Mouse (Mus musculus): ENCODE data around the gene Actb. TPM values are rescaled to one million over a fixed set of nuclear protein-coding genes. Genes with fewer than 3 reads are reported as not detected.
"Not testable (repeated sequence)": the region's sequence is repeated elsewhere in the genome, so short reads cannot be mapped to it uniquely, and the experiment has no call there.

Actb gene
- total RNA-seq, 4 experiments from 2014 or later = 3,015 to 3,481 (median 3,228) TPM

DNA sequence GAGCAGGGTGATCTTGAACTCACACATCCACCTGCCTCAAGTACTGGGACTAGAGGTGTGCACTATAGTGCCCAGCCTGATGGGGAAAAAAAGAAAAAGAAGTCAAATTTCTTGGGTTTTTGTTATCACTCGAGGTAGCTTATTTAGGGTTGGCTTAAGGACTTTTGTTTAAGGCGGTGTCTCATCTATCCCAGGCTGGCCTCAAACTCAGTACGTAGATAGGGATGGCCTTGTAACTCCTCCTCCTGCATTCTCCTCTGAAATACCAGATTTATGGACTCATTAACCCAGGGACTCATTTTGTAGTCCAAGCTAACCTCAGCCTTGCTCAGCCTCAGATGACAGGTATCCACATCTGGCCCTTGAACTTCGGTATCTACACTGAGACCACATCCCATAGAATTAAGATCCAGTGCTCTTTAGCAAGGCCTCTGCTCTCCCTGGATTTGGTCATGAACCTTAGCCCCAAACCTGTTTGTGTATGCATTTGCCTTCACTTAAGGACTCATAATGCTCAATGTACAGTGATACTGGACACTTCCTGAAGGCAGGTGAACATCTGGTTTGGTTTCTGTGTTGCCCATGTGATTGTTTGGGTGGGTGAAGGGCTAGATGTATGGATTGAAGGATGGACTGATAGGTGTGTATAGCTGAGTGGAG is 4.6 kb downstream of the Actb start:
- no peak for DNase-seq

DNA sequence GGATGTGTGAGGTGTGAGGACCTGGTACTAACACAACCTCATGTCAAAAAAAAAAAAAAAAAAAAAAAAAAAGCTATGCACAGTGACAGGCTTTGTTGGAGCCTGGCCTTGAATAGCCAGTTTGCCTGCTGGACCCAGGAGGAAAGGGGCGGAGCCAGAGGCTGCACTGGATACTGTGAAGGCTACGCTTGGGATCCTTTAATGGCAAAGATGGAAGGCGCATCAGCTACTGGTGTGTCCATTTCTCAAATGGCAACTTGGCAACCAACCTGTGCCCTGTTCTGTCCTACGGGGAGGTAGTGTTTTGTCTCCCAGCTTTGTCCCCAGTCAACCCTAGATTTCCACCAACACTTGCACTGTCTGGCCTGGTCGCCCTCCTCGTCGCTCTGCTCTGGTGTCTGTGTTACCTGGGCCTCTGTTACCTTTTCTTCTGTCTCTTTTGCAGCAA is 5.2 kb downstream of the Actb start:
- DNase-seq = no peak

DNA sequence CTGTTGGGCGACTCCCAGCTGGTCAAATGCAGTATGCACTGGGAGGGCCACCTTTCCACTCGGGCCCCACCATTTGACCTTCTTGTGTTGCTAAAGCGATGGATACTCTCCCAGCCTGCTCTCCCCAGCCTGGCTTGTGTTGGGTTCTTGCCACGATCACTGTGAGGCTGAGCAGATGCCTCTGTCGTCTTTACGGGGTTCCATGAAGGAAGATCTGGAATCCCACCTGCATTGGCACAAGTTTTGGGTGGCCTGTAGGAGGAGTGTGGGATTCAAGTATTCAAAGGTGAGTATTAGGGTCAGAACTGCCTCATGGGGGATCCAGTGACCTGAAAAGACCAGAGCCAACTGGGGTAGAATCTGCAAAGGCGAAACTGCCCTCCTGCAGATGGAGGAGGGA is 5.9 kb downstream of the Actb start:
- no peak for DNase-seq

DNA sequence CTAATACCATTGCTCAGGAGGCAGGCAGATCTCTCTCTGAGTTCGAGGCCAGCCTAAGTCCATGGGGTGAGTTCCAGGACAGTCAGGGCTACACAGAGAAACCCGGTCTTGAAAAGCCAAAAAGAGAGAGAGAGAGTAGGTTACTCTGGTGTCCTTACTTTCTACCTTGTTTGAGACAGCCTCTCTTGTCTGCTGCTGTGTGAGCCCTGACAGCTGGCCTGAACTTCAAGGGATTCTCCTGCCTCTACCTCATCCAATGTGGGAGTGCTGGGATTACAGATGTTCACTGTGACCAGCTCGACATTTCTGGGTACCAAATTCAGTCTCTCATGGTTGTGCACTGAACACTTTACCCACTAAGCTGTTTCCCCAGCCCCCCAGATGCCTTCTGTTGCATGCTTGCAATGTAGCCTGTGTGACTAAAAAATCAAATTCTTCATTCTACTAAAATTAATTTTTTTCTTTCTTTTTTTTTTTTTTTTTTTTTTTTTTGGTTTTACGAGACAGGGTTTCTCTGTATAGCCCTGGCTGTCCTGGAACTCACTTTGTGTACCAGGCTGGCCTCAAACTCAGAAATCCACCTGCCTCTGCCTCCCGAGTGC is 6.5 kb downstream of the Actb start:
- DNase-seq = no peak

DNA sequence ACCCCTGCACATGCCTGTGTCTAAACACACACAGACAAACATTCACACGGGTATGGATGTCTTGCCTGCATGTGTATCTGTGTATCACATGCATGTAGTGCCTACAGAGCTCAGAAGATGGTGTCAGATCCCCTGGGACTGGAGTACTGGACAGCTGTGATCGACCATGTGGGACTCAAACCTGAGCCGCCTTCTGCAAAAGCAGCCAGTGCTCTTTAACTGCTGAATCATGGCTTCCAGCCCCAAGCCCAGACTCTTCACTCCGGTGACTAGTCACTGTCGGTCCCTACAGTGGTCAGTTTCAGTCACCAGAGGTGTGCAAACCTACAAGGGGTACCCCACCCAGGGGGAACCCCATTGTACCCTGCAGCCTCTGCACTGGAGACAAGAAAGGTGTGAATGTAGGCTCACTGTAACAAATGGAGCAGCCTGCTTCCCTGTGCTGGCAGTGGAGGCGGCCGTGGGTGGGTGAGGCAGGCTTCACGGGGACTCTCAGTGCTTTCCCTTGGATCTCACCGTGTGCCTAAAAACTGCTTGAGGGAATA is 7.4 kb downstream of the Actb start:
- DNase-seq = no peak

DNA sequence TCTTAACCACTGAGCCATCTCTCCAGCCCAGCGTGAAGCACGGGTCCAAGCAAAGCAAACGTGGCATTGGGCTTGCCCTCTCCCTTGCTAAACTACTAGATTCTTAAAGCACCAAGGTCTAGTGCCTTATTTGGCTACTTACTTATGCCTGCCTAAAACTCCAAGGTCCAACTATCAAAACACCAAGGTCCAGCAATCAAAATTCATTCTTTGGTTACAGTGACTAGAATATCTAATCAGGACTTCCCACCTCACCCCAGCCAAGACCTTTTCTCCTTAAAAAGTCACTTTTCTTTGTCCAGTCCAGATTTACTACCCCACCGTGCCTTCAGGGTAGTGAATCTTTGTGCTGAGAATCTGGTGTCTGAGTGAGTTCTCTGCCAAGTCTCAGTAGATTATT is 8.2 kb downstream of the Actb start:
- no peak for DNase-seq

DNA sequence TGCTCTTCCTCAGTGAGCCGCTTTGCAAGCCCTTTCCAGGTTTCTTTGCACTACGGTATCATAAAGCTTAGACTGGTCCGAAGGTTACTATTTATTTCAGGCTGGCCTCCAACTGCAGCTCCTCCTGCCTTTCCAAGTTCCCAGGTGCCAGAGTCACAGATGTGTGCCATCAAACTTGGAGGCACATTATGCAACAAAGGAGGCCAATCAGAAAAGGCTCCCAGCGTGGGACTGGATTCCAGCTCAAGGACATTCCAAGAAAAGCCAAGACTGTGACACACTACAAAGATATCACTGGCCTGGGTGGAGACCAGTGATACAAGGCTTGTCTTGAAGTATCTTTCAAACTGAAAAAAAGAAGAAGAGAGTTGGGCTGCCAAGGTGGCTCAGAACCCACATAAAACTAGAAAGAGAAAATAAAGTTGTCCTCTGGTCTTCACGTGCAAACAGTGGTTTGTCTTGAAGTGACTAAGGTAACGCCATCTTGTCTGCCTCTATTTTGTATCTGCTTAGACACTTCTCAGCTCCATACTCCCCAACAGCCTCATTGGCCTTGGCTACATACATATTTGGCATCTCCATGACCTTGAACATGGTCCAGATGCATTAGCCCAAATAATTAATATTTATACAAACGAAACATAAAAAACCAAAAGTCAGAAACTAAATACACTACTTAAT is 8.8 kb downstream of the Actb start:
- no peak for DNase-seq

DNA sequence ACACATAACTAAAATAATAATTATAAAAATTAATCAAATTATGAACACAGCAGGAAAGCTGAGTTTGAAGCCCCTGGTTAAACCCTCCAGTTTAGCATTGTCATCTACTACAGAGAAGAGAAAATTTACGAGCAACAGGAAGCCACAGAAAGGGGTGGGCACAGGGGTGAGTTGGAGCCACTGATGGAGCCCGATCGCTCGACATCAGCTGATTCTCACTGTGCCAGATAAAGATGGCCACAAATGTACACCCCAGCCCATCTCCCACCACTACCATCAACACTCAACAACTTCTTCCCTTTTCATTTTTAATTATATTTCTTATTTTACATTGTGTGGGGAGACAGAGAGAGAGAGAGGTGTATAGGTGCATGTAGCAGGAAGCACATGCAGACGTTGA is 9.8 kb downstream of the Actb start:
- DNase-seq = no peak

DNA sequence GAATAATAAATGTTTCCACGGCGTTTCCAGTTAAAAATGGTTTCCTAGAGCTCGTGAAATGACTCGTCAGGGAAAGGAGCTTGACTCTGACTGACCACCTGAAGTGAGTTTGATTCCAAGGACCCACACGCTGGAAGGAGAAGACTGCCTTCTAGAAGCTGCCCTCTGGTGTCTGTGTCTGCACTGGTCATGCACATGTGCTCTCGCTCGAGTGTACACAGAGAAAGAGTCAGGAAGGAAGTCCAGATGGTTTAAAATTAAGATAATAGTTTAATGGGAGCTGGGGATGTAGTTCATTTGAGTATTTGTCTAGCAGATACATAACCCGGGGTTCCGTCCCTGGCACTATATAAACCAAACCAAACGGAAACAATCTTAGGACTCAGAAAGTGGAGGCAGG is 10.4 kb downstream of the Actb start:
- DNase-seq = no peak

DNA sequence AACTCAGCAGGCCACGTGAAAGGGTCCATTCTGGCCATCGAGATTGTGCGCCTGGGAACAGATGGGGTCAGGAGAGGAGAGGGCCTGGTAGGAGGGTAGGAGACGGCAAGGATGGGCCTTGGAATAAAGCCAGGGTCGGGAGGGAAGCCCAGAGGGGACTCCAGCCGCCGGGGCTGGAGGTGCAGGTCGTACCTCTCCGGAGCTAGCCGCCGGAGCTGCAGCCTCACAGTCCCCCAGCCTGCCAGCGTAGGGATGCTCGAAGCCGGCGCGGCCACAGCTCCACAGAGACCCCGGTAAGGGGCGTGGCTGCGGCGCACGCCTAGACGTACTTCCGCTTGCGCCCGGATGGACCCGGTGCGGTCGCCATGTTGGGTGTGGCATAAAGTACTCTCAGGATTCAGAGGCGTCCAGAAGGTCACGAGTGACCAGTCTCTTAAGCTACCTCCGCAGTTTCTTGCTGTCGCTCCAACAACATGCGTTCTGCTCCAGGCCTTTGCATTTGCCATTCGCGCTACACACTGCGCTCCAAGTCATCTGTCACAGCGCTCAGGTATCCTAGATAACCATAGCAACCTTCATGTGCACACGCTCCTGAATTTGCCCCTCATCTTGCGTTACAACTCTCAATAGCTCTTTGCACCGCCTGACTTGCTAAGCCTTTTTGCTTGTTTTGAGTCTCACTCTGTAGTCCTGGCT is 11.5 kb downstream of the Actb start, which contains the start of gene Fbxl18:
TSS of gene Fbxl18 (minus strand) at position 504 of the 696 bp plus-strand sequence.
- peak; percentile 85 for DNase-seq

DNA sequence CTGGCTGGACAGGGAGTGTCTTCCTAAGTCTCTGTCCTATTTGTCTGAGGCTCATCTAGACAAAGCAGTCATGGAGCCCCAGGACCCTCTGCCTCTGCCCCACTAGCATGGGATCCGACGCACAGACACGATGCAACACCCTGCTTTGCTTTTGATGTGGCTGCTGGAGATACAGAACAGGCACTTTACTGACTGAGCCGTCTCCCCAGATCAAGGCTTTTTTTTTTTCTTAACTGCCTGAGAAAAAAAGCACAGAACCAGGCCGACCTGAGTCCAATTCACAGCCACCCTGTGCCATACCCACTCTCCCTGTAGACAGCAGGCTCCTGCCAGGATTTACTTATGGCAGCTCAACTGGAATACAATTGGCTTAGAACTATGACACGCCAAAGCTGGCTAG is 15.2 kb downstream of the Actb start:
- DNase-seq = no peak

DNA sequence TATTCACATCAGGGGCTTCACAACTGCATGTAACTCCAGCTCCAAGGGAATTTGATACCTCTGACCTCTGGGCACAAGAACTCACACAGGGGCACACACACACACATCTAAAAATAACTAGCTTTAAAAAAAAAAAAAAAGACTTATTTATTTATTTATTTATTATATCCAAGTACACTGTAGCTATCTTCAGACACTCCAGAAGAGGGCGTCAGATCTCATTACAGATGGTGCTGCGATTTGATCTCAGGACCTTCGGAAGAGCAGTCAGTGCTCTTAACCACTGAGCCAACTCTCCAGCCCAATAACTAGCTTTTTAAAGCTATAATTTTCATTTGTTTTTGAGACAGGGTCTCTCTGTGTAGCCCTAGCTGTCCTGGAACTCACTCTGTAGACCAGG is 19.0 kb downstream of the Actb start:
- not testable (repeated sequence) for DNase-seq

DNA sequence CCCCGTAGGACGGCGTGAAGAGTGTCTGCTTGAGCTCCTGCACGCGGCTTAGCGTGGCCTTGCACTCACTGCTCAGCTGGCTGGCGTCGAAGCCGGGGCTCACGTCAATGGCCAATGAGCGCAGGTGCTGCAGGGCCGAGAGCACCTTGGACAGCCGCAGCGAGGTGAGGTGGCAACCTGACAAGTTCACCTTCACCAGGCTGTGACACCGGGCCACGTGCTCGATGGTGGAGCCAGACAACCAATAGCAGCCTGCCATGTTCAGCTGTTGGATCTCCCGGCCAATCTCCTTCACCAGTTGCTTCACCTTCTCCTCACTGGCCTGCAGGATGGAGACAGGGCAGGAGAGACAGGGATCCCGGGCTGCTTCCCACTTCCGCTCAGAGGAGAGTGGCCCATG is 19.8 kb downstream of the Actb start:
- no peak for DNase-seq

DNA sequence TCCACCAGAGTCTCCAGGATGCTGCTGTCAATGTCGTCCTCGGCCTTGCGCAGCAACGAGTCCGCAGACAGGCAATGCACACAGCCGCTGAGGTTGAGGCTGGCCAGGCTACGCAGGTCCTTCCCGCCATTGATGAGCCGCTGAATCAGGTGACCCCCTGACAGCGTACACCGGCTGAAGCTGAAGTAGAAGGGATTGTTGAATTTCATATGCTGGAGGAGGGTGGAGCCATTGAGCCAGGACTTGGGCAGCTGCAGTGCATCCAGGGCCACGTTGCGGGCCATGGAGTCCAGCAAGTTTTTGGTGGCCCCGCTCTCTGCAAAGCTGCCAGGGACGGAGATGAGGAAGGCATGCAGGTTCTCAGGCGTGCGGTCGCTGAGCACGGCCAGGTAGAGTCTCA is 20.4 kb downstream of the Actb start:
- DNase-seq = no peak

DNA sequence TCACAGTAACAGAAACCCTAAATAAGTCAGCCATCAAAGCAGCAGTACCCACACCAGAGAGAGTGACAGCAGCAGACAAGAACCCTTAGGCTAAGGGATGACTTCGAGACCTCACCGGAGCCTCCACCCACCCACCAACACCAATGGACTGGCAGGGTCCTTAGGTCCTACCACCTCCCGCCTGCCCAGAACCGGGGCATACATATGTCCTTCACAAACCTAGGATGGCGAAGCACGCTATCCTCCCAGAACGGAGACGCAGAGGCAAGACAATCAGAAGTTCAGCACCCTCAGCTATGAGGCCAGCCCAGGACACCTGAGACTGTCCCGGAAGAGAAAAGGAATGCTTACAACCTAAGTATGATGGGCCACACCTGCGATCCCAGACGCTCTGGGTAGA is 24.1 kb downstream of the Actb start:
- no peak for DNase-seq

DNA sequence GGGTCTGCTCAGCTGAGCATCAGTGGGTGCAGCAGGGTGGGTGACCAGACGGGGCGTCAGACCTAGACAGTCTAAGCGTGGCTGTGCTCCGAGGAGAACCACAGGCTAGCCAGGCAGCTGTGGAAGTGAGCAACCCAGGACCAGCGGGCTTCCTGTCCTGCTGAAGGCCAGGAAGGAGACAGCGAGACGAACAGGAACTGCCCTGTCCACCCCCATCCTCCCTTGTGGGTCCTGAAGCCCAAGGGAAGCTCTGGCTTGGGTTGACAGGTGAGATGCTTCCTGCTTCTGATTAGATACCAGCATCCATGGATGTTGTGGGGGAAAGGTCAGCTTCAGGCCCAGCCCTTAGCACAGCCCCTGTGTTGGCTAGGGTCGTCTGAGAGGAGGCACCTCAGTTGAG is 24.6 kb downstream of the Actb start:
- DNase-seq = no peak

DNA sequence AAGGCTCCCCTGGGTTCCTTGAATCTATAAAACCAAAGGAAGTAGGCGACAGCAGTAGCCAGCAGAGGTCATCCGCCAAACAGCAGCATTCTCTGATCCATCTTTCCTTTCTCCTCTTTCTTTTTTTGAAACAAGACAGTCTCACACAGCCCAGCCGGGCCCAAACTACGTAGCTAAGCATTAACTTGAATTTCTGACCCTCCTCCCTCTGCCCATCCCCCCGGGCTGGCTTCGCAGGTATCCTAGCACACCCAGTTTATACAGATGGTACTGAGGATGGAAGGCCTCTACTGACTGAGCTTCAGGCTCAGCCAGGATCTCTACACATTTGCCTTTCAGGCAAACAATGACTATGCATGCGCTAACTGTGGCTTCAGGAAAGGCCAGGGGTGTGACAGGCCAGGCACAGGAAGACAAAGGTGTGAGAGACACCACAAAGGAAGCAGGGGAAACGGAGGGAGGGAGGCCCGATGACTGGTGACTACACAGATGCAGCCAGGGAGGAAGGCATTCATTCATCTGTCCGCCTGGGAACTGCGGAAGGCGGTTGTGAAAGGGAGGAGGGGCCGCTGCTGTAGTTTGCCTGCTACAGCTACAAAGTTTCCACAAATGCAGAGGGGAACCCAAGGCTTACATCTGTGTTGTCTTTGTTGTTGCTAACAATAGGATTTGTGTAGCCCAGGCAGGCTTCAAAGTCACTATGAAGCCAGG is 25.6 kb downstream of the Actb start:
- no peak for DNase-seq

DNA sequence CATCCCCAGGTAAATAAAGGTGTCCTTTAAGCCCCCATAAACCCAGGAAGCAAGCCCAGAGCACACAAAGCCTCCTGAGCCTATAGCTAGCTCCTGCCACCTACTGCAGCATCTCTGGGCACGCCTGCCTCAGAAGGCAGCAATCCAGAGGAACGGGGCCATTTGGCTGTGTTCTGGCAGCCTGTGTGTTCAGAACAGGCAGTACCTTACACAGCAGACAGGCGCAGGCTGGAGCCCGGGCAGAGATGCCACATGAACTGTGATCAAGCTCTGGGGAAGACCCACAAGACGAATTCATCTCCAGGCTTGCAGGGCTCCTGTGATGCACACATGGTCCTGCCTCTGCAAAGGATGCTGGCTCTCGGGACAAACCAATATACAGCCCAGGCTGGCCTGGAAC is 26.3 kb downstream of the Actb start:
- DNase-seq = no peak

DNA sequence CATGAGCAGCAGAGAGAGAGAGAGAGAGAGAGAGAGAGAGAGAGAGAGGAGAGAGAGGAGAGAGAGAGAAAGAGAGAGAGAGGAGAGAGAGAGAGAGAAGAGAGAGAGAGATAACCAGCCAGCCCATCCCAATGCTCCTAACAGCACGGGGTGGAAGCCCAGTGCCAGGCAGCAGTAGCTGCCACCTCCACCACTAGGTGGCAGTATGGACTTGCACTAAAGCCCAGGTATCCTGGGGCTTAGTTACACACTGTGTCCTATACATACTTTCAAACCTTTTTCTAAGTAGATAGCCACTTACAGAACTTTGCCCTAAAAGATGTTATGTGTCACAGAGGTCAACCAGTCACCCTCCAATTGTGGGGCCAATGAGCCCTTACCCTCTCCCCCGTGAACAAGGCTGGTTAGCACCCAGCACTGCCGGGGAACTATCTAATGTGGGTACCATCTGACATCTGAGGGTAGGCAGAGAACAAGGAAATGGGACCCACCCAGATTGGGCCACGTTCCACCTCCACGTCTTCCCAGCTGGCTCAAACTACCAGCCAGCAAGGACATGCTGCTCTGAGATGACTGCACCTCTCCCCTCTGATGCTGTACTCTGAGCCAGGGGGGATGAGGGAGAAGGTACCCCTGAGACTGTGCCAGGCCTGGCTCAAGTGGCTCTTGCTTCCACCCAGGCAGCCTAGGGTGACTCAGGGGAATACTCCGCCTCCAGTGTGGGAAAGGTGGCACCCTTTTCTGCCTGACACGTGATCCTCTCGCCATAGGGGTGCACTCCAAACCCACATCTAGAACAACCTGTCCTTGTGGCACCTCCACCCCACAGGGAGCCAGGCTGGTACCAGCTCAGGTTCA is 27.0 kb downstream of the Actb start:
- no peak for DNase-seq

DNA sequence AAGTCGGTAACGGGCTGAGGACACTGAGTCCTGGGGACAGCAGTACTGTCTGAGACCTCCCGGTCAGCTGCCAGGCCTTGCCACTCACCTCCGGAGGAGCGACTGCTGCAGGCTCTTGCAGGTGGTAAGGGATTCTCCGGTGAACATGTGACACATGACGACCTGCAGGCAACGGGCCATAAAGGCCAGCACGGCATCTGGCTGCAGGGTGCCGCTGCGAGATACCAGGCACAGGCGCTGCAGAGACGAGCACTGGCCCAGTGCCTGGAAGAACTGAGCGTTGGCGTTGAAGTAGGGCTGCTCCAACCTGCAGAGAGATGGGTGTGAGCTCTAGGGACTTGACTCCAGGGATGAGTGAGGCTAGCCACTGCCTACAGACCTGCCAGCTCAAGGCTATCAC is 28.0 kb downstream of the Actb start:
- no peak for DNase-seq
